Mouse (Mus musculus): ENCODE results near the gene Kbtbd7.

DNA sequence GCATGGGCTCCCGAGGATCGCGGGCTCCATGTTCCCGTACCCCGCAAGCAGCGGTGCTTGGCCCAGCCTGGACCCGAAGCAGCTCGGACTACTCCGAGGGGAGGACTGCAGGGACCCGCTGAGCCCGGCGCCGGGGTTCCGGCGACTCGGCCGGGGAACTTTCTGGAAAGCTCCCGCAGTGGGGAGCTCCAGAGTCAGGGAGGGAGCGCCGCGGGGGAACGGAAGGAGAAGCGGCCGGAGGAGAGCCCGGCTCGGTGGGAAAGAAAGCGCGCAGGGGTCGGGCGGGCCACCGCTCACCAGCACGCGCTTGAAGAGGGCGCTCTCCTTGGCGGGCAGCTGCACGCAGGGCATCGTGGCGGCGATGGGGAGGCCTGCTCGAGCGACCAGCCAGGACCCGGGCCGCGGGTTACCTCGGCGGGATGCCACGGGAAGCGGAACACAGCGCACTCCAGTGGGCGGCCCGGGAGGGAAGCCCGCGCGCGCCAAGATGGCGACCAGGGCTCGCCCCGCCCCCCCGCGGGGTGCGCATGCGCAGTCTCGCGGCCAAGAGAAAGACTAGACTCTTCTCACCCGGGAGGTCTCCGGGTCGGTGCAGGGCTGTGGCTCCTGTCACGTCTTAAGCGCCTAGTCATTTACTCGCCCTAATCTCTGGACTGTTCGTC lies 35.9 kb upstream of the Kbtbd7 start, which contains the start of gene Naa16:
- peak; percentile 58 for TF ChIP-seq HCFC1 (IDR thresholded peaks at IDR 0.05; ENCODE audit: low read depth, low read length)
- peak; percentile 51; the same call in 1 of the 2 replicates for TF ChIP-seq E2F4 (IDR thresholded peaks at IDR 0.05; ENCODE audit: borderline replicate concordance, low read depth, low read length)
- peak in 2 of 3 experiments; percentile 27 to 40; a peak in 4 of 6 replicates for TF ChIP-seq CTCF (IDR thresholded peaks at IDR 0.05 in 2 of 3, conservative IDR thresholded peaks at IDR 0.05 in 1 of 3; ENCODE audit: control insufficient read depth in 1 of 3, insufficient read depth in 1 of 3, low read depth in 2 of 3, low read length in 3 of 3, poor library complexity in 1 of 3, severe bottlenecking in 1 of 3)
- no peak for TF ChIP-seq ZNF384 (IDR thresholded peaks at IDR 0.05; ENCODE audit: low read depth, low read length)
- peak; percentile 74 to 89; a peak in 3 of 4 replicates for TF ChIP-seq POLR2A (IDR thresholded peaks at IDR 0.05; ENCODE audit: control insufficient read depth in 1 of 2, insufficient read depth in 1 of 2, low read depth in 1 of 2, low read length in 2 of 2, poor library complexity in 1 of 2)
- no peak for TF ChIP-seq ZC3H11A (IDR thresholded peaks at IDR 0.05; ENCODE audit: low read depth, low read length)
- TF ChIP-seq MAFK (IDR thresholded peaks at IDR 0.05; ENCODE audit: borderline replicate concordance, low read depth, low read length): no peak
- TF ChIP-seq ELF1 (IDR thresholded peaks at IDR 0.05; ENCODE audit: low read depth, low read length): no peak

All from MEL (cell line).